Mouse (Mus musculus): ENCODE results near the gene Gas1. TPM values are rescaled to one million over a fixed set of nuclear protein-coding genes. Genes with fewer than 3 reads are reported as not detected.

The Gas1 gene
- 10 to 100 TPM; 23.9 to 26.0 TPM for total RNA-seq (2021)
- long read RNA-seq, experiment 1, transcript Gas1-202 (1 exons, 1,155 nt): major isoform, 27 of 34 reads
- long read RNA-seq, experiment 1, partial matches to known transcripts: 0 of 34 reads
- long read RNA-seq, experiment 1, other reads (novel, unspliced or antisense): 5 of 34 reads
- long read RNA-seq, experiment 2, transcript Gas1-202 (1 exons, 1,155 nt): major isoform, 17 of 20 reads
- long read RNA-seq, experiment 2, partial matches to known transcripts: 0 of 20 reads
- long read RNA-seq, experiment 2, other reads (novel, unspliced or antisense): 2 of 20 reads

GRCm38 (mm10) chr13:60177106-60177796, at the start of gene Gas1:
Gas1 (minus strand) TSS chr13:60177365.
- DNase-seq: peak; percentile 90 to 93

GRCm38 (mm10) chr13:60226251-60226836, 49.2 kb upstream of the Gas1 start:
- DNase-seq: peak; percentile 36 to 38

GRCm38 (mm10) chr13:60225736-60226135, 48.6 kb upstream of the Gas1 start:
- DNase-seq: peak; percentile 42 to 65

GRCm38 (mm10) chr13:60225276-60225675, 48.1 kb upstream of the Gas1 start:
- no peak for DNase-seq

GRCm38 (mm10) chr13:60223797-60224196, 46.6 kb upstream of the Gas1 start:
- DNase-seq: no peak

- DNase-seq: no peak
Observed at GRCm38 (mm10) chr13:60222336-60222735, 45.2 kb upstream of the Gas1 start.

GRCm38 (mm10) chr13:60213896-60214295, 36.7 kb upstream of the Gas1 start:
- DNase-seq: no peak

GRCm38 (mm10) chr13:60207135-60207601, 30.0 kb upstream of the Gas1 start:
- no peak for DNase-seq

- no peak for DNase-seq
Observed at GRCm38 (mm10) chr13:60204746-60205145, 27.6 kb upstream of the Gas1 start.

GRCm38 (mm10) chr13:60193273-60193672, 16.1 kb upstream of the Gas1 start:
- no peak for DNase-seq

GRCm38 (mm10) chr13:60189923-60190322, 12.8 kb upstream of the Gas1 start:
- no peak for DNase-seq

- no peak for DNase-seq
Observed at GRCm38 (mm10) chr13:60188952-60189351, 11.8 kb upstream of the Gas1 start.

GRCm38 (mm10) chr13:60187276-60187675, 10.1 kb upstream of the Gas1 start:
- DNase-seq: no peak

GRCm38 (mm10) chr13:60182346-60182745, 5.2 kb upstream of the Gas1 start:
- no peak for DNase-seq

- no peak for DNase-seq
Observed at GRCm38 (mm10) chr13:60179641-60180040, 2.5 kb upstream of the Gas1 start.

GRCm38 (mm10) chr13:60178416-60178815, 1.3 kb upstream of the Gas1 start:
- peak; percentile 93 to 99 for DNase-seq

- no peak for DNase-seq
Observed at GRCm38 (mm10) chr13:60177797-60178110, 589 bp upstream of the Gas1 start.

- no peak for DNase-seq
Observed at GRCm38 (mm10) chr13:60176776-60177105, 424 bp downstream of the Gas1 start.

GRCm38 (mm10) chr13:60176136-60176775, 909 bp downstream of the Gas1 start:
- DNase-seq: peak; percentile 49 to 62

GRCm38 (mm10) chr13:60175490-60176135, 1.6 kb downstream of the Gas1 start:
- peak; percentile 32 to 63 for DNase-seq

GRCm38 (mm10) chr13:60174953-60175352, 2.2 kb downstream of the Gas1 start:
- peak in 1 of 2 experiments; percentile 15 for DNase-seq
